Mouse (Mus musculus) midbrain, embryonic 10.5 days (tissue): ENCODE measurements at regions not wholly inside any gene's neighbourhood (a gene's known extent, or its start where the extent isn't known, plus 50 kb on each side); places are given as distances from the start of the nearest gene placed in this dataset.

ENCODE experiments used
- DNase-seq: peaks from one replicate; pipeline ENCODE4 v3.0.0-alpha.2; 2017; ENCODE audit warnings: low spot score
- H3K27ac ChIP-seq: fragments of 300-500 bp; sonication (generic); replicated peaks from 2 replicates; pipeline ENCODE4 v1.5.1; 2016; ENCODE audit warnings: mild to moderate bottlenecking
- H3K27me3 ChIP-seq: fragments of 300-500 bp; sonication (generic); 2 replicates; pipeline ENCODE4 v1.6.1; 2016; ENCODE audit warnings: low read depth, mild to moderate bottlenecking; ENCODE audit not compliant: poor library complexity, severe bottlenecking
- H3K36me3 ChIP-seq: fragments of 300-500 bp; sonication (generic); 2 replicates; pipeline ENCODE4 v1.6.1; 2016; ENCODE audit warnings: mild to moderate bottlenecking, moderate library complexity
- H3K4me1 ChIP-seq: fragments of 300-500 bp; sonication (generic); 2 replicates; pipeline ENCODE4 v1.6.1; 2016
- H3K4me3 ChIP-seq: fragments of 300-500 bp; sonication (generic); 2 replicates; pipeline ENCODE4 v1.5.1; 2016; ENCODE audit warnings: mild to moderate bottlenecking, moderate library complexity
- H3K9me3 ChIP-seq: fragments of 300-500 bp; sonication (generic); replicated peaks from 2 replicates; pipeline ENCODE4 v1.6.1; 2016; ENCODE audit warnings: mild to moderate bottlenecking
- WGBS: fragments of 180-500 bp; shearing (Covaris S2); methylation state at CpG from one replicate; pipeline ENCODE4 v1.1.7; 2016; 5-methylcytosine and 5-hydroxymethylcytosine counted together

GRCm38 (mm10) chr1:89402513-89403210 lies 51.9 kb upstream of the Agap1 start:
- H3K27me3 ChIP-seq = peaks cover 83% of the 10 kb centered on the region
- no peak overlapping the region for H3K4me3 ChIP-seq
- H3K4me1 ChIP-seq = peaks cover 18% of the 10 kb centered on the region
- no peak overlapping the region for H3K27ac ChIP-seq
- DNase-seq = no peak
- 90% methylated on average over 5 of the region's 5 CpGs for WGBS
- H3K9me3 ChIP-seq = no peaks in the 10 kb centered on the region
- no peaks in the 10 kb centered on the region for H3K36me3 ChIP-seq

- 73% methylated on average over 7 of the region's 7 CpGs for WGBS
- Histone ChIP-seq H3K9me3 (no peaks in the 10 kb centered on the region), H3K27ac (no peak overlapping the region), H3K4me3 (no peak overlapping the region), H3K4me1 (peaks cover 18% of the 10 kb centered on the region), H3K36me3 (no peaks in the 10 kb centered on the region), H3K27me3 (peaks cover 75% of the 10 kb centered on the region)
- no peak for DNase-seq
Measured at GRCm38 (mm10) chr1:89403551-89404050, 51.0 kb upstream of the Agap1 start.
